Mouse (Mus musculus): ENCODE results near the gene Terb2. TPM values are rescaled to one million over a fixed set of nuclear protein-coding genes. Genes with fewer than 3 reads are reported as not detected.
"Not testable (repeated sequence)": the region's sequence is repeated elsewhere in the genome, so short reads cannot be mapped to it uniquely, and the experiment has no call there.

Gene Terb2
- total RNA-seq, 2 experiments from 2014 or later, result not detected

- peak; percentile 85 for DNase-seq
- intact Hi-C loops (cut with DNase I), result loop anchor here (5.0 kb wide), 1 partner anchor 88 kb away; no protein-coding TSS in a partner anchor
Measured at GRCm38 (mm10) chr2:122160680-122161079, 25.4 kb upstream of the Terb2 start, which contains the start of gene Trim69. TSS of gene Trim69 (plus strand) at chr2:122160700.

- intact Hi-C loops (cut with DNase I), result loop anchor here (5.0 kb wide), 1 partner anchor 89 kb away; no protein-coding TSS in a partner anchor
Measured at GRCm38 (mm10) chr2:122161542-122161941, 24.5 kb upstream of the Terb2 start.

GRCm38 (mm10) chr2:122162529-122162928, 23.5 kb upstream of the Terb2 start:
- intact Hi-C loops (cut with DNase I), result loop anchor here (5.0 kb wide), 1 partner anchor 90 kb away; no protein-coding TSS in a partner anchor
- no peak for DNase-seq

More at GRCm38 (mm10) chr2:122161542-122161941, 24.5 kb upstream of the Terb2 start:
- DNase-seq, result no peak

- intact Hi-C loops (cut with DNase I), result loop anchor here (5.0 kb wide), 1 partner anchor 91 kb away; no protein-coding TSS in a partner anchor
- no peak for DNase-seq
Measured at GRCm38 (mm10) chr2:122163430-122164195, 22.5 kb upstream of the Terb2 start.

- no peak for DNase-seq
- intact Hi-C loops (cut with DNase I), result loop anchor here (5.0 kb wide), 1 partner anchor 92 kb away; no protein-coding TSS in a partner anchor
Measured at GRCm38 (mm10) chr2:122164293-122164692, 21.8 kb upstream of the Terb2 start.

GRCm38 (mm10) chr2:122171292-122171691, 14.8 kb upstream of the Terb2 start:
- no peak for DNase-seq
- intact Hi-C loops (cut with DNase I), result no loop called here

GRCm38 (mm10) chr2:122172188-122172587, 13.9 kb upstream of the Terb2 start:
- intact Hi-C loops (cut with DNase I), result no loop called here
- peak; percentile 10 for DNase-seq

- DNase-seq, result no peak
- intact Hi-C loops (cut with DNase I), result loop anchor here (10.0 kb wide), 1 partner anchor 375 kb away; no protein-coding TSS in a partner anchor
Measured at GRCm38 (mm10) chr2:122180051-122180822, 5.8 kb upstream of the Terb2 start.

GRCm38 (mm10) chr2:122185086-122185485, 986 bp upstream of the Terb2 start:
- DNase-seq, result no peak
- intact Hi-C loops (cut with DNase I), result loop anchor here (10.0 kb wide), 1 partner anchor 370 kb away; no protein-coding TSS in a partner anchor

GRCm38 (mm10) chr2:122186751-122187150, 679 bp downstream of the Terb2 start:
- intact Hi-C loops (cut with DNase I), result loop anchor here (10.0 kb wide), 1 partner anchor 368 kb away; no protein-coding TSS in a partner anchor
- no peak for DNase-seq

GRCm38 (mm10) chr2:122191849-122192248, 5.8 kb downstream of the Terb2 start:
- intact Hi-C loops (cut with DNase I), result loop anchor here (5.0 to 10.0 kb wide), 2 partner anchors 110 to 433 kb away; no protein-coding TSS in a partner anchor
- no peak for DNase-seq

- intact Hi-C loops (cut with DNase I), result loop anchor here (2.0 to 10.0 kb wide), 3 partner anchors 108 to 430 kb away; no protein-coding TSS in a partner anchor
- peak; percentile 3 for DNase-seq
Measured at GRCm38 (mm10) chr2:122194509-122194929, 8.4 kb downstream of the Terb2 start.

- intact Hi-C loops (cut with DNase I), result no loop called here
- no peak for DNase-seq
Measured at GRCm38 (mm10) chr2:122201501-122201900, 15.4 kb downstream of the Terb2 start.

- DNase-seq, result no peak
- intact Hi-C loops (cut with DNase I), result no loop called here
Measured at GRCm38 (mm10) chr2:122206440-122207107, 20.5 kb downstream of the Terb2 start.

- DNase-seq, result no peak
- intact Hi-C loops (cut with DNase I), result no loop called here
Measured at GRCm38 (mm10) chr2:122210534-122211228, 24.6 kb downstream of the Terb2 start.

- intact Hi-C loops (cut with DNase I), result not testable (repeated sequence)
Measured at GRCm38 (mm10) chr2:122217075-122217474, 31.0 kb downstream of the Terb2 start.

GRCm38 (mm10) chr2:122218234-122218633, 32.2 kb downstream of the Terb2 start:
- DNase-seq, result no peak
- intact Hi-C loops (cut with DNase I), result no loop called here

More at GRCm38 (mm10) chr2:122217075-122217474, 31.0 kb downstream of the Terb2 start:
- DNase-seq, result not testable (repeated sequence)

GRCm38 (mm10) chr2:122221378-122221777, 35.3 kb downstream of the Terb2 start:
- intact Hi-C loops (cut with DNase I), result no loop called here
- no peak for DNase-seq

GRCm38 (mm10) chr2:122221798-122222197, 35.7 kb downstream of the Terb2 start:
- intact Hi-C loops (cut with DNase I), result no loop called here

GRCm38 (mm10) chr2:122222272-122222671, 36.2 kb downstream of the Terb2 start:
- no peak for DNase-seq
- intact Hi-C loops (cut with DNase I), result no loop called here

More at GRCm38 (mm10) chr2:122221798-122222197, 35.7 kb downstream of the Terb2 start:
- no peak for DNase-seq

All from left cerebral cortex, postnatal 4 days (tissue).